Mouse (Mus musculus) testis, adult 2 months (tissue): ENCODE measurements at regions not wholly inside any gene's neighbourhood (a gene's known extent, or its start where the extent isn't known, plus 50 kb on each side); places are given as distances from the start of the nearest gene placed in this dataset.

Experiments used
- H3K27ac ChIP-seq: fragments of 200-500 bp; 2 replicates; pipeline ENCODE4 v1.5.1; 2012; ENCODE audit warnings: low read depth, low read length; ENCODE audit not compliant: control insufficient read depth, insufficient read depth
- H3K27me3 ChIP-seq: fragments of 200-500 bp; 2 replicates; pipeline ENCODE4 v1.6.1; 2012; ENCODE audit warnings: mild to moderate bottlenecking, low read length, moderate library complexity; ENCODE audit not compliant: control insufficient read depth, insufficient read depth
- H3K36me3 ChIP-seq: fragments of 200-500 bp; 2 replicates; pipeline ENCODE4 v1.6.1; 2012; ENCODE audit warnings: mild to moderate bottlenecking, low read length; ENCODE audit not compliant: control insufficient read depth, insufficient read depth
- H3K4me1 ChIP-seq: fragments of 200-500 bp; 2 replicates; pipeline ENCODE4 v1.6.1; 2012; ENCODE audit warnings: low read length; ENCODE audit not compliant: control insufficient read depth, insufficient read depth
- H3K4me3 ChIP-seq: fragments of 200-500 bp; 2 replicates; pipeline ENCODE4 v1.5.1; 2012; ENCODE audit warnings: low read depth, mild to moderate bottlenecking, low read length, moderate library complexity, mixed read lengths; ENCODE audit not compliant: control insufficient read depth
- CTCF ChIP-seq: fragments of 200-500 bp; IDR thresholded peaks from 2 replicates; pipeline ENCODE4 v1.5.1; 2012; ENCODE audit warnings: low read depth, mild to moderate bottlenecking, inconsistent platforms, low read length, moderate library complexity; ENCODE audit not compliant: control insufficient read depth, insufficient read depth, insufficient replicate concordance
- POLR2A ChIP-seq: fragments of 200-500 bp; IDR thresholded peaks from 2 replicates; pipeline ENCODE4 v1.6.1; 2012; ENCODE audit warnings: low read depth, mild to moderate bottlenecking, inconsistent platforms, low read length, moderate library complexity; ENCODE audit not compliant: control insufficient read depth

GRCm38 (mm10) chr7:37392122-37392521 lies 381.3 kb downstream of the Zfp536 start:
- Histone ChIP-seq H3K27me3 (no peaks in the 10 kb centered on the region), H3K36me3 (no peaks in the 10 kb centered on the region), H3K27ac (no peak overlapping the region), H3K4me3 (no peak overlapping the region), H3K4me1 (no peaks in the 10 kb centered on the region)
- TF ChIP-seq CTCF (no peak), POLR2A (no peak)

GRCm38 (mm10) chr7:37392604-37393003 lies 380.8 kb downstream of the Zfp536 start:
- Histone ChIP-seq H3K4me1 (no peaks in the 10 kb centered on the region), H3K4me3 (no peak overlapping the region), H3K27me3 (no peaks in the 10 kb centered on the region), H3K36me3 (no peaks in the 10 kb centered on the region), H3K27ac (no peak overlapping the region)
- no peak for TF ChIP-seq POLR2A
- TF ChIP-seq CTCF = no peak

DNA sequence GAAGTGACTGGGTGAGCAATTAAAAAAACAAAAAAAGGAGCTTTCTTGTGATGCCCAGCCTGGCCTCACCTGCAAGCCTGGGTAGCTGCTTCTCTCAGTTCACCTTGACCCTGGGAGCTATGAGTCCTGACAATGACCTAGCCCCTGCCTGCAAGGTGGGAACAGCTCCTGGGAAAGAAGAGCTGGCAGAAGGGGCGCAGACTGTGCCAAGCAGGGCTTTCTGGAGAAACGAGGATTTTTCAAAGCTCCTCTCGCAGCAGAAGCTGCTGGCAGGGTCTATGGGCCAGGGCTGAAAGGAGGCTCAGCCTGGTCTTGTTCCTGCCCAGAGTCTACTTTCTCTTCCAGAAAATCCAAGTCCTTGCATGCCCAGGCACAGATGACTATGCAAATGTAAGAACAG lies 380.4 kb downstream of the Zfp536 start:
- no peak overlapping the region for H3K4me3 ChIP-seq
- no peak overlapping the region for H3K27ac ChIP-seq
- H3K4me1 ChIP-seq = no peaks in the 10 kb centered on the region
- TF ChIP-seq CTCF (no peak), POLR2A (no peak)
- no peaks in the 10 kb centered on the region for H3K36me3 ChIP-seq
- no peaks in the 10 kb centered on the region for H3K27me3 ChIP-seq

DNA sequence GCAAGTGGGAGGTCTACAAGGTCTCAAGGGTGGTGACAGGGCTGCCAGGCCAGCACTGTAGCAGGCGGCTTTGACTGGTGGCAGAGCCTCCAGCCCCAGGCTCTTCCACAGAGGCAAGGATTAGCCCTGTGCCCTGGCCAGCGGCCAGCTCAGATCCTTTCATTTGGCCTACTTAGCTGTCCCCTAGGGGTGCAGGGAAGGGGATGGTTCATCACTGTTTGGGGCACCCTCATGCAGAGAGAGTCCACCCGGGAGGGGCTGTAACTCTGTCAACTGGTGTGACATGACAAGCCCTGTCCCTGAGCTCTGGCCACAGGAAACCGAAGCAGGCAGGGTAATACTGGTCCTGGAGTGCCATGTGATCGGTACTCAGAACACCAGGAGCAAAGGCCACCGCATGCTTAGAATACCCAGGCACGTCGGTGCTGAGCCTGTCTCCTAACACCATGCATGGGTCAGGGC lies 378.4 kb downstream of the Zfp536 start:
- Histone ChIP-seq H3K36me3 (no peaks in the 10 kb centered on the region), H3K4me1 (no peaks in the 10 kb centered on the region), H3K27ac (no peak overlapping the region), H3K27me3 (no peaks in the 10 kb centered on the region), H3K4me3 (no peak overlapping the region)
- TF ChIP-seq POLR2A (no peak), CTCF (no peak)

- no peak overlapping the region for H3K27ac ChIP-seq
- H3K4me1 ChIP-seq = no peaks in the 10 kb centered on the region
- no peaks in the 10 kb centered on the region for H3K27me3 ChIP-seq
- no peak overlapping the region for H3K4me3 ChIP-seq
- H3K36me3 ChIP-seq = no peaks in the 10 kb centered on the region
- no peak for TF ChIP-seq CTCF
- TF ChIP-seq POLR2A = no peak
Observed at GRCm38 (mm10) chr7:37395881-37396513, 377.4 kb downstream of the Zfp536 start.

DNA sequence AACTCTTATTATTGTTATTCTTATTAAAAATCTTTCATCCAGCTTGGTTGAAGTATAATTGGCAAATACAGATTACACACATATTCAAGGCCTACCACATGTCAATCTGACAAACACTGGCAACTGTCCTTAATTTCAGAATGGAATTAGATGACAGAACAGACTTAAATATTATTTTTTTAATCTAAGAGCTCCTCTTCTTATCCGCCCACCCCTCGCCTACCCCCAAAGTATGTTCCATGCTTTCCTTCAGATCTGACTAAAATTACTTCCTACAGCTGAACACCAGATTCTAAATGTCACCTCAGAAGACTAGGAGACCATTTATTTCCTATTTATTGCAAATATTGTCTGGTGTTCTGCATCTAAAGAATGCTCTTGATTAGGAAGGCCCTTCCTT lies 370.0 kb downstream of the Zfp536 start:
- H3K27ac ChIP-seq = no peak overlapping the region
- no peak for TF ChIP-seq POLR2A
- TF ChIP-seq CTCF = no peak
- H3K36me3 ChIP-seq = no peaks in the 10 kb centered on the region
- H3K27me3 ChIP-seq = no peaks in the 10 kb centered on the region
- no peaks in the 10 kb centered on the region for H3K4me1 ChIP-seq
- no peak overlapping the region for H3K4me3 ChIP-seq

GRCm38 (mm10) chr7:37413350-37413749 lies 360.1 kb downstream of the Zfp536 start:
- Histone ChIP-seq H3K4me3 (no peak overlapping the region), H3K27ac (no peak overlapping the region), H3K36me3 (no peaks in the 10 kb centered on the region), H3K27me3 (no peaks in the 10 kb centered on the region), H3K4me1 (no peaks in the 10 kb centered on the region)
- TF ChIP-seq POLR2A (no peak), CTCF (no peak)
